Mouse (Mus musculus): ENCODE measurements around the gene Gpr162. TPM values are rescaled to one million over a fixed set of nuclear protein-coding genes. Genes with fewer than 3 reads are reported as not detected.

Gpr162 gene
- polyA plus RNA-seq, 1 experiment: 2.4 TPM

DNA sequence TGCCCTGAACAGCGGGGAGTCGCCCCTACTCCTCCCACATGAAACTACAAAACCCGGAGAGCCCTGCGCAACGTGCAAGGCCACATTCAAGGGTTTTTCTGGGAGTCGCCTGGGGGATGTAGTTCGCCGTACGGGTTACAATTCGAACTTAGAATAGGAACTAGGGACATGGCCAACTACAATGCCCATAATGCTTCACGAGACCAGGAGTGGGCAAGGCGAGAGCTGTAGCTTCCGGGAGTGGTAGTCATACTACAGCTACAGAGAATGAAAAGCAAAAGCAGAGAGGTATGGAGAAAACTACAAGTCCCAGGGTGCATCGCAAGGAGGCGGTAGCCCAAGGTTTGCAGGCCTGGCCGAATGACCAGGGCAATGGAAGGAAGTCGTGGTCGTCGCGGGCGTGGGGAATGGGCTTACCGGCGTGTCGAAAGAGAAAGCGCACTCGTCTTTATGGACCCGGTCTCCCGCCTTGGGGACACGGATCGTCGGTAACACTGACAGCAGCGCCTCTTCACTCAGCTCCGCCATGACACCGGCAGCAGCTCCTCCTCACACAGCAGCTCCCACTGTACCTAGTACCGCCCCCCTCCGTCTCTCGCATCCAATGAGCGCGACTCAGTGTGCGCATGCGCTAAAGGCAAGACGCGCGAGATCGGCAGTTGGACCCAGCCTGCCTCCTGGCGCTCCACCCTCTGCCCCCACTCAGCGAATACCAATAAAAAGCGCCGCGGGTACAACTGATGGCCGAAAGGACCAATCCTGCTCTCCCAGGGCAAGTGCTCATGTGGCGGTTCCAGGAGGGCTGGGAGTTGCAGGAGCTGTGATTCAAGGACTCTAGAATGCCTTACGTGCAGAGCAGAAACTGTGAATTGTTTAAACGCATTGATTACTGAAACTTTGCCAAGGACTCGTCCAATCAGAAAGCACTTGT lies 34.6 kb downstream of the Gpr162 start, which contains the start of the genes Usp5 and Cdca3:
TSS of gene Usp5 (minus strand) at position 617 of the 931 bp plus-strand sequence.
TSS of gene Cdca3 (plus strand) at position 680 of the 931 bp plus-strand sequence.
- Histone ChIP-seq H3K4me3 (ENCODE audit: low read depth, low read length) (peak within 1 kb of the TSS; percentile 98), H3K9ac (ENCODE audit: low read depth, poor library complexity, severe bottlenecking) (peak within 1 kb of the TSS; percentile 89), H3K4me1 (ENCODE audit: control insufficient read depth, insufficient read depth, low read length) (peaks cover 2% of the 10 kb centered on the region), H3K27ac (ENCODE audit: insufficient read depth, low read length) (peak within 1 kb of the TSS; percentile 82), H3K36me3 (ENCODE audit: control insufficient read depth, insufficient read depth, low read length, poor library complexity, severe bottlenecking) (peaks cover 35% of the 10 kb centered on the region), H3K27me3 (ENCODE audit: control insufficient read depth, insufficient read depth, low read length, poor library complexity, severe bottlenecking) (no peaks in the 10 kb centered on the region), H3K9me3 (replicated peaks; ENCODE audit: control insufficient read depth, insufficient read depth, low read length, poor library complexity, severe bottlenecking) (no peaks in the 10 kb centered on the region)
- no peak for TF ChIP-seq CTCF (IDR thresholded peaks at IDR 0.05; ENCODE audit: low read depth, low read length)
- no peak for TF ChIP-seq EP300 (IDR thresholded peaks at IDR 0.05; ENCODE audit: insufficient read depth, low read depth, low read length)
- TF ChIP-seq POLR2A (IDR thresholded peaks at IDR 0.05; ENCODE audit: insufficient read depth, low read length): peak; percentile 44

- no peak overlapping the region for H3K27ac ChIP-seq (ENCODE audit: insufficient read depth, low read length)
- H3K9ac ChIP-seq (ENCODE audit: low read depth, poor library complexity, severe bottlenecking): 0 out of 2 replicates have a peak overlapping the region, but pooled peaks have one; percentile 8
- H3K4me1 ChIP-seq (ENCODE audit: control insufficient read depth, insufficient read depth, low read length): peaks cover 2% of the 10 kb centered on the region
- peak overlapping the region; percentile 88 for H3K4me3 ChIP-seq (ENCODE audit: low read depth, low read length)
- peaks cover 44% of the 10 kb centered on the region for H3K36me3 ChIP-seq (ENCODE audit: control insufficient read depth, insufficient read depth, low read length, poor library complexity, severe bottlenecking)
- TF ChIP-seq CTCF (IDR thresholded peaks at IDR 0.05; ENCODE audit: low read depth, low read length) (no peak), POLR2A (IDR thresholded peaks at IDR 0.05; ENCODE audit: insufficient read depth, low read length) (no peak), EP300 (IDR thresholded peaks at IDR 0.05; ENCODE audit: insufficient read depth, low read depth, low read length) (no peak)
- no peaks in the 10 kb centered on the region for H3K27me3 ChIP-seq (ENCODE audit: control insufficient read depth, insufficient read depth, low read length, poor library complexity, severe bottlenecking)
- no peaks in the 10 kb centered on the region for H3K9me3 ChIP-seq (replicated peaks; ENCODE audit: control insufficient read depth, insufficient read depth, low read length, poor library complexity, severe bottlenecking)
These were observed 35.6 kb downstream of the Gpr162 start for GRCm38 (mm10) chr6:124828101-124828592.

DNA sequence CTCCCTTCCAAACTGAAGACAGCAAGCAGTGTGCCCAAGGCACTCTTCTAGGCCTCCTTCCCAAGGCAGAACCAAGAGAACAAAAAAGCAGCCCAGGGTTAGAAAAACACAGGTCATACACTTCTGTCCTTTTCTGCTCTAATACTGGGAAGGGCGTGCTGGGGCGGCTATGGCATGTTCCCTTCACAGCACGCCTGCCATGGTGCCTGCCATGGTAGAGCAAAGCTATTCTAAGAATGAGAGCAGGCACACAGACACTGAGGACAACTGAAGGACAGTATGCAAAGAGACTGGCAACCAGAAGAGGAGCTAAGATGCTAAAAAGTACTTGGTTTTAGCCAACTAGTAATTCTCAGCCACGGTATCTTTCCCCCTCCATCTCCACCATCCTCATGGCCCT lies 41.7 kb downstream of the Gpr162 start:
- no peaks in the 10 kb centered on the region for H3K4me1 ChIP-seq (ENCODE audit: control insufficient read depth, insufficient read depth, low read length)
- H3K36me3 ChIP-seq (ENCODE audit: control insufficient read depth, insufficient read depth, low read length, poor library complexity, severe bottlenecking): peaks cover 66% of the 10 kb centered on the region
- no peak overlapping the region for H3K27ac ChIP-seq (ENCODE audit: insufficient read depth, low read length)
- no peak overlapping the region for H3K4me3 ChIP-seq (ENCODE audit: low read depth, low read length)
- no peak overlapping the region for H3K9ac ChIP-seq (ENCODE audit: low read depth, poor library complexity, severe bottlenecking)
- TF ChIP-seq EP300 (IDR thresholded peaks at IDR 0.05; ENCODE audit: insufficient read depth, low read depth, low read length) (no peak), POLR2A (IDR thresholded peaks at IDR 0.05; ENCODE audit: insufficient read depth, low read length) (no peak), CTCF (IDR thresholded peaks at IDR 0.05; ENCODE audit: low read depth, low read length) (no peak)
- H3K9me3 ChIP-seq (replicated peaks; ENCODE audit: control insufficient read depth, insufficient read depth, low read length, poor library complexity, severe bottlenecking): no peaks in the 10 kb centered on the region
- H3K27me3 ChIP-seq (ENCODE audit: control insufficient read depth, insufficient read depth, low read length, poor library complexity, severe bottlenecking): no peaks in the 10 kb centered on the region

GRCm38 (mm10) chr6:124820891-124821290 lies 42.9 kb downstream of the Gpr162 start:
- H3K27ac ChIP-seq (ENCODE audit: insufficient read depth, low read length): no peak overlapping the region
- no peaks in the 10 kb centered on the region for H3K9me3 ChIP-seq (replicated peaks; ENCODE audit: control insufficient read depth, insufficient read depth, low read length, poor library complexity, severe bottlenecking)
- no peak overlapping the region for H3K9ac ChIP-seq (ENCODE audit: low read depth, poor library complexity, severe bottlenecking)
- H3K4me3 ChIP-seq (ENCODE audit: low read depth, low read length): no peak overlapping the region
- no peaks in the 10 kb centered on the region for H3K27me3 ChIP-seq (ENCODE audit: control insufficient read depth, insufficient read depth, low read length, poor library complexity, severe bottlenecking)
- H3K4me1 ChIP-seq (ENCODE audit: control insufficient read depth, insufficient read depth, low read length): no peaks in the 10 kb centered on the region
- peaks cover 64% of the 10 kb centered on the region for H3K36me3 ChIP-seq (ENCODE audit: control insufficient read depth, insufficient read depth, low read length, poor library complexity, severe bottlenecking)
- TF ChIP-seq EP300 (IDR thresholded peaks at IDR 0.05; ENCODE audit: insufficient read depth, low read depth, low read length): no peak
- TF ChIP-seq POLR2A (IDR thresholded peaks at IDR 0.05; ENCODE audit: insufficient read depth, low read length): no peak
- TF ChIP-seq CTCF (IDR thresholded peaks at IDR 0.05; ENCODE audit: low read depth, low read length): no peak

- H3K4me1 ChIP-seq (ENCODE audit: control insufficient read depth, insufficient read depth, low read length): no peaks in the 10 kb centered on the region
- no peaks in the 10 kb centered on the region for H3K27me3 ChIP-seq (ENCODE audit: control insufficient read depth, insufficient read depth, low read length, poor library complexity, severe bottlenecking)
- peaks cover 38% of the 10 kb centered on the region for H3K36me3 ChIP-seq (ENCODE audit: control insufficient read depth, insufficient read depth, low read length, poor library complexity, severe bottlenecking)
- H3K9me3 ChIP-seq (replicated peaks; ENCODE audit: control insufficient read depth, insufficient read depth, low read length, poor library complexity, severe bottlenecking): no peaks in the 10 kb centered on the region
- TF ChIP-seq CTCF (IDR thresholded peaks at IDR 0.05; ENCODE audit: low read depth, low read length) (no peak), EP300 (IDR thresholded peaks at IDR 0.05; ENCODE audit: insufficient read depth, low read depth, low read length) (no peak), POLR2A (IDR thresholded peaks at IDR 0.05; ENCODE audit: insufficient read depth, low read length) (no peak)
- H3K27ac ChIP-seq (ENCODE audit: insufficient read depth, low read length): no peak overlapping the region
- no peak overlapping the region for H3K4me3 ChIP-seq (ENCODE audit: low read depth, low read length)
- no peak overlapping the region for H3K9ac ChIP-seq (ENCODE audit: low read depth, poor library complexity, severe bottlenecking)
These were observed 45.8 kb downstream of the Gpr162 start for GRCm38 (mm10) chr6:124817971-124818370.

DNA sequence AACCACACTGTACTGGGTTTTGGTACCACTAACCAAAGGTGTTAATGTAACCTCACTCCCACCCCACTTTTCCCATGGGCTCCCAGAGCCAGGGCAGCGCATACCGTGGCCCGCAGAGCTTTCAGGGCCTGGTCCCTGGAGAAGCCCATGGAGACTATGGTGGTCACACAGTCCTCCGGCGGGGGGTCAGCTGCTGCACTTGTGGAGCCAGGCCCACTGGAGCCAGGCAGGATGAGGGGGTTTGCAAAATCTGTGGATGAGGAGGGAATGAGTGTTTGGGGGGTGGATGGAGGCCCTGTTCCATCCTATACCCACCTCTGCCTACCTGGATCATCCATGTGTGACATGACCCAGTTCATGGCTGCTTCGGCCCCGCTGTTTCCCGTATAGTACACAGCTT lies 46.2 kb downstream of the Gpr162 start:
- H3K27ac ChIP-seq (ENCODE audit: insufficient read depth, low read length): no peak overlapping the region
- H3K9me3 ChIP-seq (replicated peaks; ENCODE audit: control insufficient read depth, insufficient read depth, low read length, poor library complexity, severe bottlenecking): no peaks in the 10 kb centered on the region
- no peak overlapping the region for H3K9ac ChIP-seq (ENCODE audit: low read depth, poor library complexity, severe bottlenecking)
- H3K36me3 ChIP-seq (ENCODE audit: control insufficient read depth, insufficient read depth, low read length, poor library complexity, severe bottlenecking): peaks cover 34% of the 10 kb centered on the region
- H3K27me3 ChIP-seq (ENCODE audit: control insufficient read depth, insufficient read depth, low read length, poor library complexity, severe bottlenecking): no peaks in the 10 kb centered on the region
- TF ChIP-seq CTCF (IDR thresholded peaks at IDR 0.05; ENCODE audit: low read depth, low read length) (no peak), EP300 (IDR thresholded peaks at IDR 0.05; ENCODE audit: insufficient read depth, low read depth, low read length) (no peak), POLR2A (IDR thresholded peaks at IDR 0.05; ENCODE audit: insufficient read depth, low read length) (no peak)
- no peak overlapping the region for H3K4me3 ChIP-seq (ENCODE audit: low read depth, low read length)
- no peaks in the 10 kb centered on the region for H3K4me1 ChIP-seq (ENCODE audit: control insufficient read depth, insufficient read depth, low read length)

All from ES-Bruce4 (cell line).